Mouse (Mus musculus) R1 (cell line): ENCODE results near the gene Sh2d3c.

Experiments used
- DNase-seq: peaks from one replicate; pipeline ENCODE4 v3.0.0-alpha.2; 2018; ENCODE audit warnings: low read depth, low spot score

Sh2d3c gene

DNA sequence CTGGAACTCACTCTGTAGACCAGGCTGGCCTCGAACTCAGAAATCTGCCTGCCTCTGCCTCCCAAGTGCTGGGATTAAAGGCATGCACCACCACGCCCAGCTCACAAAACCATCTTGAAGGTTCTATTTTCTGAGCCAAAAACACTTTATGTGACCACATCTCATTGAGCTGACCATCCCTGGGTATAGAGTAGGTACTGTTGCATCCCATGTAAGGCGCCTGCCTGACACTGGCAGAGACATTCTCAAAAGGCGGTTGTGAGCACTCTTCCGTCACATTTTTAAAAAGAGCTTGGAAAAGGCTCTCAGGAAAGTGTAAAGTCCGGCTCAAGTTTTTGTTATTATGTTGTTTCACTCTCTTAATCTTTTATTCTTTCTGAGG is 35.8 kb downstream of the Sh2d3c start:
- no peak for DNase-seq

DNA sequence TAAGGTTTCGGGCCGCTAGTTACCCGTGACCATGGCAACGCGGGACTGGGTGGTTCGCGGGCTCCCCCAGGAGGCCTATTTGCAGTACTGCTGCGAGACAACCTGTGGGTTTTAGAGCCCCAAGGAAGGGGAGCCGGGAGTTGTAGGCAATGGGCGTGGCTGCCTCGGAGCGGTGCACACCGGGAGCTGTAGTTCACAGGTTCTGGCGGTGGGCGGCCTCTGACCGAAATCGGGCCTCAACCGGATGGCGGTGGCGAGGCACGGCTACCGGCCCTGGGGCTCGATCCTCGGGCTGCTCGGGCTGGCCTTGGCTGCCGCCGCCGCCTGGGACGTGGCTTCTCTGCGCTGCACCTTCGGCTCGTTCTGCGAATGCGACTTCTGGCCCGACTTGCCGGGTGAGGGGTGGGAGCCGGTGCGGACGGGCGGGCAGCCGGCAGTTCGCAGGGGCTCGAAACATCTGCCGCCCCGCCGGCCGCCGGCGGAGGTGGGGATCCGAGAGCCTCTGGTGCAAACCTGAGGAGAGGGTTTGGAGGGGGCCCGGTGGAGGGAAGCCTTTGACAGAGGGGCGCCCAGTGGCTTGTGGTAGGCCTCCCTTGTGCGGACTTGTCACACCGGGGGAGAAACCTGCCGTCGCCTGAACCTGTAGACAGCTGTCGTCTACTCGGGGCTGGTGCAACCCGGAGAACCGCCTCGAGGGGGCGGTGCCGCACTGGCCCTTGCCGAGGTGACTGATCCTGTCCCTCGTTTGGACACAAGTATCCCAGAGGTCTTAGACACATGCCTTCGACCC is 36.4 kb downstream of the Sh2d3c start, which contains the start of gene Tor2a:
Gene Tor2a, plus strand, starts transcription at position 179 of the 790 bp plus-strand sequence.
- DNase-seq: peak; percentile 98

DNA sequence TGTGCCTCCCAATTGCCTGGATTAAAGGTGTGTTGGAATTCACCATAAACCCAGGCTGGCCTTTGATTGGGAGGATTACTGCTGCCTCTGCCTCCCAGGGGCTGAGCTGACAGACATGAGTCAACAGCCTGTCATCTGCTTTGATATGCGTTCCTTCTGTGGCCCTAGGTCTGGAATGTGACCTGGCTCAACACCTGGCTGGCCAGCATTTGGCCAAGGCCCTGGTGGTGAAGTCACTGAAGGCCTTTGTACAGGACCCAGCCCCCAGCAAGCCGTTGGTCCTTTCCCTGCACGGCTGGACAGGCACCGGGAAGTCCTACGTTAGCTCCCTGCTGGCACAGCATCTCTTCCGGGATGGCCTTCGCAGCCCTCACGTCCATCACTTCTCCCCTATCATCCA is 37.6 kb downstream of the Sh2d3c start:
- DNase-seq: no peak

GRCm38 (mm10) chr2:32759001-32759400 is 38.1 kb downstream of the Sh2d3c start:
- no peak for DNase-seq

DNA sequence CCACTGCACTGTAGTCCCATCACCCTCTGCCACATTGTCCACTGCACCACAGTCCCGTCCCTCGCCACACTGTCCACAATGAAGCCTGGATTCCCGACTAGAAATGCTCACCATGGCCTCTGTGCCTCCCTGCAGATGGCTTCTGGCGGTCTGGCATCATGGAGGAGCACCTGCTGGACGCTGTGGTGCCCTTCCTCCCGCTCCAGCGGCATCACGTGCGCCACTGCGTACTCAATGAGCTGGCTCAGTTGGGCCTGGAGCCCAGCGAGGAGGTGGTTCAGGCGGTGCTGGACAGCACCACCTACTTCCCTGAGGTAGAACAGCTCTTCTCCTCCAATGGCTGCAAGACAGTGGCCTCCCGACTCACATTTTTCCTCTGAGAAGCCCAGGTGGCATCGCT is 40.5 kb downstream of the Sh2d3c start:
- no peak for DNase-seq

GRCm38 (mm10) chr2:32761859-32762258 is 41.0 kb downstream of the Sh2d3c start:
- no peak for DNase-seq

GRCm38 (mm10) chr2:32763353-32763752 is 42.5 kb downstream of the Sh2d3c start:
- no peak for DNase-seq

DNA sequence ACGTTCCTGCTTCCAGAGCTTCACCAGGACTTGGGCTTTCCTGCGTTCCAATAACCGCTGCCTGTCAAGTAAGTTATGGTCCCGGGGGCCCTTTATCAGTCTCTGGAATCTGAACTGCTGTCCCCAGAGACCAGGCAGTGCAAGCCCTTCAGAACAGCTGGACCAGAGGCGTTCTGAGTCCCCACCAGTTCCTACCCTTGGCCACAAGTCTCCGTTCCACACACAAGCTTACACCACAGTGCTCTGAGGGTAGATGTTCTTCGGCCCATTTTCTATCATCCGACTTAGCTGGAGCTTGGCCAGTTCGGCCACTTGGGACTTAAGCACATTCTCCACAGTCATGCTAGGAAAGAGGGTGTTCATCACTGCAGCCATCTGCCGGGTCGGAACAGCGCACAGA is 46.4 kb downstream of the Sh2d3c start:
- no peak for DNase-seq

DNA sequence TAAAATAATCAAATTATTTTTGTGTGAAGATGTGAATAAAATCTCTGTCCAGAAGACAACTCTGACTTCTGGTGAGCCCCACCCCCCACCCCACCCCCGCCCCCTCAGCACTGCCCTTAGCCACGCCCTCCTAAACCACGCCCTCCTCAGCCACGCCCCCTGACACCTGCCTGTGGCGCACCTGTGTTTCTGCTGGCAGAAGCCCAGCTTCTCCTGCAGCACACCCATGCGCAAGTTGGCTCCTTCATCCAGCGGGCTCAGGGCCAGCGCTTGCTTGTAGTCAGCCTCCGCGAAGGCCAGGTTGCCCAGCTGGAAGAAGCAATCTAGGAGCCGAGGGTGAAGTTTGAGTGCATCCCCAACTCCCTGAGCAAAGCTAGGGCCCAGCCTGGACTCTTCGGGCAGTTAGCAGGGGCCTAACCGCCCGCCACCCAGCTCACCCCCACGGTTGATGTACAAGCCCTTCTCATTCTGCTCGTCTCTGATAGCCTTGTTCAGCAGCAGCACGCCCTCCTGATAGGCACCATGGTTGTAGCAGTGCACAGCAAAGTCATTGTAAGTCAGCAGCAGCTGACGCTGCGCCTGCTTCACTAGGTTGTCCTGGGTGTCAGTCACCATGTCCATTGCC is 47.9 kb downstream of the Sh2d3c start:
- peak; percentile 46 for DNase-seq

DNA sequence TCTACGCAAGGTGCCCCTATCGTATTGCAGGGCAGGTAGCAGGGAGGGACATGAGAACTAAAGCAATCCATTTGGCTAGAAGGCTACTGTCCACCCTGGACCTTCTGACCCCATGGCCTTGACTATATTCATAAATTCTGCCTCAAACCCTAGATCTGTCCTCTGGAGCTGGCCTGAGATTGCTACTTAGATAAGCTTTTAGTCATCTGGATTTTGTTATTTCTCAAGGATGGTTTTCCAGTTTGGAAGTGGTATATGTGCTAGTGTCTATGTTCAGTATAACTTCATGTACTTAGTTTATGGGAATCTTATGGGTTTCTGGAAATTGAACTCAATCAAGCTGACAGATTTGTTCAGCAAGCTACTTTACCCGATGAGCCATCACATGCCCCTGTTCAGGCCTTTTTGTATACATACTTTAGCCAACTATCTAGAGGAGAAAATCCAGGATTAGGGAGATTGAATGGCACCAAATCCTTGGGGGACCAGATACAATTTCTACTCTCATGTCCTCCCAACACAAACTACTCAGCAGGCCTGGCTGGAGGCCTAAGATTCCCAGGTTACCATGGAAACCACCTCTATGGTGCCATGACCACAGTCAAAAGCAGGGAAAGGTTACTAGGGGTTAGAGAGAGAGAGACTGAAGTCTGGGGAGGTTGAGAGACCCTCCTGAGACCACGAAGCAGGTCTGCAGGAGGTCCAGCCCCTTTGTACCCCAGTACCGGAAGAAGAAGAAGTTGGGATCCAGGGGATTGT is 48.7 kb downstream of the Sh2d3c start:
- no peak for DNase-seq

DNA sequence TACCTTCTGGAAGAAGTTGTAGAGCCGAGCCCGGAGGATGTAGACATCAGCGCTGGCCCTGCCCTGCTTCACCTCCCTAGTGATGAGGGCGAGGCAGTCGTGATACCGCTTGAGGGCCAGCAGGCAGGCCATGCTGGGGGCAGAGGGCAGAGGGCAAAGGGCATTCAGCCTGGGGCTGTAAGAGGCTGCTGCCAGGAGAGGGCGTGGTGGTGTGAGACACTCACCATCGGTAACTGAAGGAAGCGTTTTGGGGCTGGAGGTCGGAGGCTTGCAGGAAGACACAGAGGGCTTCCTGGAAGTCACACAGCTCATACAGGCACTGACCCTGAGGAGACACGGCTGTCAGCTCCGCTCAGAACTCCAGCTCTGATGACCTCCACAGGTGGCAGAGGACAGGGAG is 51.0 kb downstream of the Sh2d3c start:
- peak; percentile 42 for DNase-seq

- no peak for DNase-seq
These were observed 51.9 kb downstream of the Sh2d3c start for GRCm38 (mm10) chr2:32772626-32773279.

- peak; percentile 99 for DNase-seq
These were observed 54.7 kb downstream of the Sh2d3c start, which contains the start of the genes Ttc16 and Ptrh1 for GRCm38 (mm10) chr2:32775359-32776074. Ttc16 (minus strand) TSS chr2:32775633. Ptrh1 (plus strand) TSS chr2:32775786.

DNA sequence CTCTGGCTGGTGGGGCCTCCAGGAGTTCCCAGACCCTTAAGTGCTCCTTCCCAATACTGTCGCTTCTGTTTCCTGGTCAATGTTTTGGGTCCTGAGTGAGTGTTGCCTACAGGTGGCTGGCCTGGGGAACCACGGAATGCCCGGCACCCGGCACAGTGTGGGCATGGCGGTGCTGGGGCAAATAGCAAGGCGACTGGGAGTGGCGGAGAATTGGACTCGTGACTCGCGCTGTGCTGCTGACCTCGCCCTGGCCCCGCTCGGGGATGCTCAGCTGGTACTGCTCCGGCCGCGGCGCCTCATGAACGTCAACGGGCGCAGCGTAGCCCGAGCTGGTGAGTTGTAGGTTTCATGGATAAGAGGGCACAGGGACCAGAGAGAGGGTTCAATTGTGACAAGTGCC is 55.3 kb downstream of the Sh2d3c start:
- DNase-seq: peak; percentile 23

GRCm38 (mm10) chr2:32778081-32778480 is 57.2 kb downstream of the Sh2d3c start:
- no peak for DNase-seq

GRCm38 (mm10) chr2:32779131-32779530 is 58.3 kb downstream of the Sh2d3c start:
- DNase-seq: peak; percentile 78

- no peak for DNase-seq
These were observed 58.9 kb downstream of the Sh2d3c start for GRCm38 (mm10) chr2:32779714-32780113.

- DNase-seq: peak; percentile 53
These were observed 60.9 kb downstream of the Sh2d3c start for GRCm38 (mm10) chr2:32781710-32782109.

GRCm38 (mm10) chr2:32784048-32784681 is 63.3 kb downstream of the Sh2d3c start, which contains the start of gene Cfap157:
Cfap157 (minus strand) TSS chr2:32784428.
- no peak for DNase-seq

DNA sequence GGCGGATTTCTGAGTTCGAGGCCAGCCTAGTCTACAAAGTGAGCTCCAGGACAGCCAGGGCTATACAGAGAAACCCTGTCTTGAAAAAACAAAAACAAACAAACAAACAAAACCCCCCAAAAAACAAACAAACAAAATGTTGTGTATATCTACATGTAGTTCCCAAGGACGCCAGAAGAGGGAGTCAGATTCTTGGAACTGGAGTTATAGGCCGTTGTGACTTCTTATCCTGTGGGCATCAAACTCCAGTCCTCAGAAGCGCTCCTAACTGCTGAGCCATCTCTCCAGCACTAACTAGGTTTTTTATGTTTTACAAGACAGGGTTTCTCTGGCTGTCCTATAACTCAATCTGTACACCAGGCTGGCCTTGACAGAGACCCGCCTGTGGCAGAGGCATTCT is 66.3 kb downstream of the Sh2d3c start:
- DNase-seq: peak; percentile 60

GRCm38 (mm10) chr2:32788581-32788980 is 67.7 kb downstream of the Sh2d3c start:
- no peak for DNase-seq
